Mouse (Mus musculus) myocyte (in vitro differentiated cells): ENCODE results near the gene Gm42906.

Source experiments
- CEBPB ChIP-seq: IDR thresholded peaks from 2 replicates; pipeline ENCODE4 v1.6.1; 2011; ENCODE audit warnings: mild to moderate bottlenecking, moderate library complexity; ENCODE audit not compliant: poor library complexity, insufficient read depth, severe bottlenecking
- POLR2A ChIP-seq: IDR thresholded peaks from one replicate; pipeline ENCODE4 v1.6.1; 2011; ENCODE audit warnings: low read depth, mild to moderate bottlenecking, control low read depth, moderate library complexity; ENCODE audit not compliant: insufficient read length
- REST ChIP-seq: IDR thresholded peaks from one replicate; pipeline ENCODE4 v1.6.1; 2011; ENCODE audit warnings: mild to moderate bottlenecking, control low read depth, moderate library complexity; ENCODE audit not compliant: insufficient read depth, insufficient read length

DNA sequence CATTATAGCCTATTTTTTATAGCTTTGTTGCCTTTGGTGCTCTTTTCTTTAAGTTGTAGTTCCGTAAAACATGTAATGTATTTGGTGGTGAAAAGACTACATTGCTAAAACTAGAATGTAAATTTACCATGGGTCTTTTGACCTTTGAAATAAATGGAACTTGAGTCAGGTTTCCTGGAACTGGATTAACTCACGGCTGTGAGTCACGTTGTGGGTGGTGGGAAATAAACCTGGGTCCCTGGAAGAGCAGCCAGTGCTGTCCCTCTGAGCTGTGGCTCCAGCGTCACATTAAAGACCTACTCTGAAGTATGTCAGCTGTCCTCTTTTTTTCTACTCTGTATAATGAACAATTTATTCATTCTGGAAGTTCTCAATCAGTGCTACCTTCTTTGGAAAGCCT is 51.0 kb downstream of the Gm42906 start:
- TF ChIP-seq CEBPB (no peak), POLR2A (no peak), REST (no peak)
